Mouse (Mus musculus) midbrain, embryonic 16.5 days (tissue): ENCODE measurements around the gene Stau1. TPM values are rescaled to one million over a fixed set of nuclear protein-coding genes. Genes with fewer than 3 reads are reported as not detected.

ENCODE experiments used
- ATAC-seq: fragments of 200-750 bp; cut with Nextera tagmentation; 2 replicates; pipeline ENCODE4 v1.8.0; 2017; ENCODE audit warnings: moderate TSS enrichment
- H3K27ac ChIP-seq: fragments of 300-500 bp; sonication (generic); 2 replicates; pipeline ENCODE4 v1.5.1; 2014; ENCODE audit warnings: mild to moderate bottlenecking, low read length, mixed read lengths
- H3K27me3 ChIP-seq: fragments of 300-500 bp; sonication (generic); 2 replicates; pipeline ENCODE4 v1.6.1; 2014; ENCODE audit warnings: low read depth, low read length, mixed read lengths; ENCODE audit not compliant: control insufficient read depth, insufficient read depth
- H3K36me3 ChIP-seq: fragments of 300-500 bp; sonication (generic); 2 replicates; pipeline ENCODE4 v1.6.1; 2014; ENCODE audit warnings: mild to moderate bottlenecking, low read length, moderate library complexity, mixed read lengths; ENCODE audit not compliant: control insufficient read depth, insufficient read depth
- H3K4me1 ChIP-seq: fragments of 300-500 bp; sonication (generic); 2 replicates; pipeline ENCODE4 v1.6.1; 2014; ENCODE audit warnings: mild to moderate bottlenecking, low read length, mixed read lengths; ENCODE audit not compliant: control insufficient read depth, insufficient read depth
- H3K4me2 ChIP-seq: fragments of 300-500 bp; sonication (generic); 2 replicates; pipeline ENCODE4 v1.6.1; 2014; ENCODE audit warnings: mild to moderate bottlenecking, low read length, mixed read lengths
- H3K4me3 ChIP-seq: fragments of 300-500 bp; sonication (generic); 2 replicates; pipeline ENCODE4 v1.5.1; 2014; ENCODE audit warnings: low read depth, mild to moderate bottlenecking, low read length, moderate library complexity, mixed read lengths
- H3K9ac ChIP-seq: fragments of 300-500 bp; sonication (generic); 2 replicates; pipeline ENCODE4 v1.6.1; 2014; ENCODE audit warnings: low read depth, low read length, mixed read lengths
- H3K9me3 ChIP-seq: fragments of 300-500 bp; sonication (generic); replicated peaks from 2 replicates; pipeline ENCODE4 v1.6.1; 2014; ENCODE audit warnings: mild to moderate bottlenecking, low read length, mixed read lengths; ENCODE audit not compliant: control insufficient read depth, poor library complexity, severe bottlenecking
- WGBS: fragments of 180-500 bp; shearing (Covaris S2); extraction: QIAGEN DNeasy Blood & Tissue Kit; methylation state at CpG from one replicate; pipeline ENCODE4 v1.1.7; 2014; 5-methylcytosine and 5-hydroxymethylcytosine counted together
- polyA plus RNA-seq: library from polyadenylated mRNA; unstranded; fragments of >200 nt; fragmentation: Nextera tagmentation; extraction: Ambion mirVana; gene quantifications from 2 replicates; pipeline ENCODE4 v1.2.1, GENCODE M21; 2015

Stau1 gene
- polyA plus RNA-seq: 116 and 122 TPM in 2 replicates

GRCm38 (mm10) chr2:166995796-166996532, at the start of gene Stau1:
TSS of gene Stau1 (minus strand) at chr2:166996299.
- peak; percentile 99 for ATAC-seq
- peak within 1 kb of the TSS; percentile 97 for H3K9ac ChIP-seq
- H3K27ac ChIP-seq: peak within 1 kb of the TSS; percentile 96
- H3K9me3 ChIP-seq: no peaks in the 10 kb centered on the region
- H3K4me2 ChIP-seq: peak within 1 kb of the TSS; percentile 91
- under 1% methylated on average over 78 of the region's 88 CpGs for WGBS
- H3K4me1 ChIP-seq: peaks cover 35% of the 10 kb centered on the region
- H3K4me3 ChIP-seq: peak within 1 kb of the TSS; percentile 92
- no peaks in the 10 kb centered on the region for H3K36me3 ChIP-seq
- H3K27me3 ChIP-seq: no peaks in the 10 kb centered on the region

GRCm38 (mm10) chr2:167043400-167044121, 47.5 kb upstream of the Stau1 start:
- no peak overlapping the region for H3K4me3 ChIP-seq
- H3K9ac ChIP-seq: no peak overlapping the region
- no peak overlapping the region for H3K4me2 ChIP-seq
- WGBS: 93% methylated on average over 12 of the region's 12 CpGs
- H3K9me3 ChIP-seq: no peaks in the 10 kb centered on the region
- H3K36me3 ChIP-seq: peaks cover 78% of the 10 kb centered on the region
- H3K27me3 ChIP-seq: no peaks in the 10 kb centered on the region
- ATAC-seq: no peak
- no peaks in the 10 kb centered on the region for H3K4me1 ChIP-seq
- H3K27ac ChIP-seq: no peak overlapping the region

DNA sequence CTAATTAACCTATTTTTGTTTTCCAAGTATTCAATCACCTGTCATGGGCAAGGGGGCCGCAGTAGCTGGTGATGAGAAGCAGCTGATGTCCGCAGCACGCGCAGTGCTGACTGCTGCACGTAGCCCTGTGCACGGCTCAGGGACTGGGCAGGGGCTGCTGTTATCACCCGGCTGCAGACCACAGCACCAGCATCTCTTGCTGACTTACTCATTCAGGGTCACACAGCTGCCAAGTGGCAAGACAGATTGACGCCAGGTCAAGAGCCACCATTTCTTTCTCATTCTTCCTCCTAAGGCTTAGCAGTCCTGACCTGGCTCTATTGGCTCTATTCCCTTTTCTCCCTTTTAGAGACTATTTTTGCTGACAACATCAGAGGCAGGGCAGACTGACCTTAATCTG, 43.3 kb upstream of the Stau1 start:
- Histone ChIP-seq H3K27me3 (no peaks in the 10 kb centered on the region), H3K9ac (no peak overlapping the region), H3K36me3 (peaks cover 85% of the 10 kb centered on the region), H3K4me2 (no peak overlapping the region), H3K4me1 (no peaks in the 10 kb centered on the region), H3K9me3 (no peaks in the 10 kb centered on the region), H3K27ac (no peak overlapping the region), H3K4me3 (no peak overlapping the region)
- WGBS: 93% methylated on average over 8 of the region's 8 CpGs
- no peak for ATAC-seq

DNA sequence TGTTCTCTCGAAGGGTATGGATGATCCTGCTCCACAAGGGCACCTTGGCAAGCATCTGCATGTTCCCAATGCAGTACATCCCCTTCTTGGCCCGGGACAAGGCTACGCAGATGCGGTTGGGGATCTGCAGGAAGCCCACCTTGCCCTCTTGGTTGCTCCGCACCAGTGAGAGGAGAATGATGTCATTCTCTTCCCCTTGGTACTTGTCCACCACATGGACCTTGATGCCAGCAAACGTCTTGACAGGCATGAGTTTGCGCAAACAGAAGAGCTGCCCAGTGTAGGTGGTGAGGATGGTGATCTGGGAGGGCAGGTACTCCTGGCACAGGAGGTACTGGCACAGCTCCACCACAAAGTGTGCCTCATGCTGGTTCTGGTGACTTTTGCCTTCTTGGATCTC, 42.6 kb upstream of the Stau1 start:
- H3K4me2 ChIP-seq: no peak overlapping the region
- no peaks in the 10 kb centered on the region for H3K4me1 ChIP-seq
- H3K36me3 ChIP-seq: peaks cover 85% of the 10 kb centered on the region
- no peak overlapping the region for H3K27ac ChIP-seq
- H3K9me3 ChIP-seq: no peaks in the 10 kb centered on the region
- no peak for ATAC-seq
- no peak overlapping the region for H3K9ac ChIP-seq
- H3K4me3 ChIP-seq: no peak overlapping the region
- 92% methylated on average over 7 of the region's 7 CpGs for WGBS
- H3K27me3 ChIP-seq: no peaks in the 10 kb centered on the region

- Histone ChIP-seq H3K9ac (no peak overlapping the region), H3K36me3 (peaks cover 86% of the 10 kb centered on the region), H3K4me3 (no peak overlapping the region), H3K27ac (no peak overlapping the region), H3K27me3 (no peaks in the 10 kb centered on the region), H3K4me1 (no peaks in the 10 kb centered on the region), H3K4me2 (no peak overlapping the region), H3K9me3 (no peaks in the 10 kb centered on the region)
- ATAC-seq: no peak
- WGBS: 93% methylated on average over 6 of the region's 6 CpGs
Measured at GRCm38 (mm10) chr2:167038297-167038696, 42.2 kb upstream of the Stau1 start.

- no peak for ATAC-seq
- peaks cover 83% of the 10 kb centered on the region for H3K36me3 ChIP-seq
- WGBS: 96% methylated on average over 12 of the region's 12 CpGs
Measured at GRCm38 (mm10) chr2:167037710-167038109, 41.6 kb upstream of the Stau1 start.

GRCm38 (mm10) chr2:167030507-167030906, 34.4 kb upstream of the Stau1 start:
- H3K27me3 ChIP-seq: no peaks in the 10 kb centered on the region
- H3K9ac ChIP-seq: no peak overlapping the region
- H3K9me3 ChIP-seq: no peaks in the 10 kb centered on the region
- no peak overlapping the region for H3K4me2 ChIP-seq
- peaks cover 70% of the 10 kb centered on the region for H3K36me3 ChIP-seq
- no peak overlapping the region for H3K4me3 ChIP-seq
- no peaks in the 10 kb centered on the region for H3K4me1 ChIP-seq
- WGBS: 91% methylated on average over 4 of the region's 4 CpGs
- no peak overlapping the region for H3K27ac ChIP-seq
- ATAC-seq: no peak

More at GRCm38 (mm10) chr2:167037710-167038109, 41.6 kb upstream of the Stau1 start:
- H3K4me1 ChIP-seq: no peaks in the 10 kb centered on the region
- no peak overlapping the region for H3K4me2 ChIP-seq
- no peaks in the 10 kb centered on the region for H3K9me3 ChIP-seq
- no peaks in the 10 kb centered on the region for H3K27me3 ChIP-seq
- no peak overlapping the region for H3K4me3 ChIP-seq
- no peak overlapping the region for H3K9ac ChIP-seq
- H3K27ac ChIP-seq: no peak overlapping the region

GRCm38 (mm10) chr2:167028553-167028952, 32.5 kb upstream of the Stau1 start:
- Histone ChIP-seq H3K9me3 (no peaks in the 10 kb centered on the region), H3K4me1 (no peaks in the 10 kb centered on the region), H3K4me2 (no peak overlapping the region), H3K27ac (no peak overlapping the region), H3K36me3 (peaks cover 64% of the 10 kb centered on the region), H3K4me3 (no peak overlapping the region), H3K27me3 (no peaks in the 10 kb centered on the region), H3K9ac (no peak overlapping the region)
- 91% methylated on average over 7 of the region's 7 CpGs for WGBS
- ATAC-seq: no peak

DNA sequence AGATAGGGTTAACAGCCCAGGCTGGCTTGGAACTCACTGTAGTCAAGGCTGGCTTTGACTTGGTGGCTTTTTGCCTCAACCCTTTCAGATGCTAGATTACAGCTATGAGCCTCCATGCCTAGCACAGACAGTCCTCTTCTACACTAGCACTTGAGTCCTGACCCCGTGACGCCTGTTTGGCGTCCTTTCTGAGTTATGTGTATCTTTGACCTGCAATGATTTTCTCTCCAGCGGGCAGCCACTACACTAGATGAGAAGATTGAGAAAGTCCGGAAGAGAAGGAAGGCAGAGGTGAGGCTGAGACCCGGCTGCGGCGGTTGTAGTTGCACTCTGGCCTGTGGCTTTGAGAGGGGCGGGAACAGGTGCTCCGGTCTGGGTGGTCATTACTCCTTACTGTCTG, 23.3 kb upstream of the Stau1 start:
- 96% methylated on average over 10 of the region's 10 CpGs for whole genome bisulfite sequencing
- H3K9ac ChIP-seq: no peak overlapping the region
- H3K4me2 ChIP-seq: no peak overlapping the region
- H3K36me3 ChIP-seq: peaks cover 31% of the 10 kb centered on the region
- no peaks in the 10 kb centered on the region for H3K27me3 ChIP-seq
- ATAC-seq: no peak
- no peak overlapping the region for H3K27ac ChIP-seq
- H3K4me3 ChIP-seq: no peak overlapping the region
- H3K4me1 ChIP-seq: peaks cover 15% of the 10 kb centered on the region
- H3K9me3 ChIP-seq: no peaks in the 10 kb centered on the region
